Mouse (Mus musculus): Measurements from ENCODE around the gene Krt16.
A peak's percentile ranks its signal among the peaks of the same experiment; 100 is the strongest.

Gene Krt16

DNA sequence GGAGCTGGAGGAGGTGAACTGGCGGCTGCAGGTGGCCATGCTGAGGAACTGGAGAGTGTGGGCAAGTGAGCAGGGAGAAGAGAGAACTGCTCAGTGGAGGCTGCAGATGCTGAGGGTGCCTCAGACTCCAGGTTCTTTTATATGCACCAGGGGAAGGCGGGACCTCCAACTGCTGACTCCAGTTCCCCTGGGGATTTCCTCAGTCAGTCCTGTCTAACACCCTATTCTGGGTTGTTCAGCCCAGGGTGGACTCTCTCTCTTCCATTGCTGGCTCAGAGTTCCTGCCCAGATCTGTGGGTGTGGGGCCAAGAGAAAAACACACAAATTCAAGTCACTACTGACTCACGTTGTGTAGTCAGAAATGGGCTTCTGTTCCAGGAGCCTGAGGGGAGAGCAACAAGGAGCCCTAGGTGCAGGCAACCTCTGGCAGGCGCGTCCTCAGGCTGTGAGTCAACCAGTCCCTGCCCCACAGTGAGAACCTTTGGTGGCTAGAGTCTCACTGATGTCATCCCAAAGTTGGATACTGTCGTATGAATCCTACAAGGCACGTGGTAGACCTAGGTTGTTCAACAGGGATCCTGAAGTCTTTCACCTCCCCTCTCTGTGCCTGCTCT is at the start of gene Krt16:
TSS of gene Krt16 (minus strand) at position 51 of the 614 bp plus-strand sequence.
- DNase-seq (ENCODE audit: inconsistent ontology term): no peak

DNA sequence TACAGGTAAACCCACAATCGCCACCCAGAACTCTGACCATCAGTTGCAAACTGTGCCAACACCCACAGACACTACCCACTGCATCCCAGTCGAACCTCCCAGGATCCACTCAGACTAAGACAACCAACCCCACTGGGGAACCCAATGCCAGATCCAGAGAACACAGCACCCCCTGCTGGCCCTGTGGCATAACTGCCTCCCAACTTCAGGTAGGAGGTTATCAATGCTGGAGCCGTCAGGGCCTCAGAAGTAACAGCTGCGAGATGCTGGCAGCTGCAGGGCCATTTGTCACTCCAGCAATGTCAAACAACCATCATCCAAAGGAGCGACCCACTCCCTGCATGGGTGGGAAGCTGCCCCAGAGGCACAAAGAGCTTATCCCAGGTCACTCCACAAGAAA is 49.1 kb upstream of the Krt16 start:
- no peak for DNase-seq (ENCODE audit: inconsistent ontology term)

DNA sequence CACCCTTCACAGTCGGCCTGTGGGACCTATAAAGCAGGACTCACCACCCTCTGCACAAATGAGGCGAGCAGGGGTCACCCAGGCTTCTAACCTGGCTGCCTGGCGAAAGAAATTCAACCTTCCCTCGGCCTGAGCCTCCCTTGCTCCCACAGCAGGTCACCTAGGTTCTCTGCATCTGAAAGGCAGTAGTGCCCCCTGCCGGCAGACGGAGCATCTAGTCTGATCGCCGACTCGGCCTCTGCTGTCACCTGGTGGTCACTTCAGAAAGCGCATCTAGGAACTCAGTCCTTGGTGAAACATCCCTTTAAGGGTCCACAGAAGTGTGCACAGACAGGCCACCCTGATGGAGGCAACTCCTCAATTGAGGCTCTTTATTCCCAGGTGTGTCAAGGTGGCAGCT is 46.6 kb upstream of the Krt16 start:
- peak; percentile 71 for DNase-seq (ENCODE audit: inconsistent ontology term)

DNA sequence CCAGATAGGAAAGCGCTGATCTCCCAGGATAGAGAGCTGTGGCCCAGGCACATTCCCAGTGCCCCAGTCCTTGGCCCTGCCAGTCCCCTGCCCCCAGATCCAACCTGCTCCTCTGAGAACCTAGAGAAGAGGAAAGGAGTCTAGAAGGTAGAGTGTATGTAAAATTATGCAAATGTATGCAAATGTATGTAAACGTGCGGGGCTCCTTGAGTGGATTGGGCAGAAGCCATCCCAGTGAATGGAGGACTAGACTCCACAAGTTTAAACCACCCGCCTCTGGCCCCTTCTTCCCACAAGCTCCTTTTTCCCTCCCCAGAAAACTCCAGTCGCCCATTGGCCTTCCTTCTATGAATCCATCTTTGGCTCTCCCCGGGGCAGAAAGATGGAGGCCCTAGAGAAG is 44.2 kb upstream of the Krt16 start:
- no peak for DNase-seq (ENCODE audit: inconsistent ontology term)

DNA sequence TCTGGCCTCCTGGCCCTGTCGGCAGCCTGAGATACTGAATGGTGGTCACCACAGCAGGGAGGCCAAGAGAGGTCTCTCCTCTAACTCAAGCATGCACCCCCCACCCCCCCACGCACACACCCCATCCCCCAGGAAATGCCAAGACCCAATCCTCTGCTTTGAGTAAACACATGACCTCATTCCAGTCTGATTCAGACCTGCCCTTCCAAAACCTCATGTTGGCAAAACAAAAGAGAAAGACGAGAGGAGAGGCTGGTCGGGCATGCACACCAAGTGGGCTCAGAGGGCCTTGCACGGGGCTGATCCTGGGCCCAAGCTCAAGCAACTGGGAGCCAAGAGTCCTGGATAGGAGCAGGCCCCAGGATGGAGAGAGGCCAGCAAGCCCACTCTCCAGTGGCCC is 41.5 kb upstream of the Krt16 start:
- peak; percentile 63 for DNase-seq (ENCODE audit: inconsistent ontology term)

DNA sequence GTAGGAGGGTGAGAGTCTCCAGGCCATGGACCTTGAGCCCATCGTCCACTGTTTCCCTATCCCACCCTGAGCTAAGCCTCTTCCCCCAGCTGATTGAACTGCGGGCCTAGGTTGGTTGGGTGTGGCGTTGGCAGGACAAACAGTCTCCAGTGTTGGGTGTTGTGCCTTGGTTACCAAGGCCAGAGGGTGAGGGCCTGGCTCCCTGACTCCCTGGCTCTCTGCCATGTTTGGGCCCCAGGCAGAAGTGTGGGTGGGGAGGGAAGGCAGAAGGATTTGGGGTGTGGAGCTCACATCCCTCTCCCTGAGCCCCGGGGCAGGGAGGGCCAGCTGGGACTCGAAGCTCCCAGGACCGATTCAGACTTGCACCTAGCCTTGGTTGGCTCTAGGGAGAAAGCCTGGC is 40.2 kb upstream of the Krt16 start:
- DNase-seq (ENCODE audit: inconsistent ontology term): peak; percentile 22

DNA sequence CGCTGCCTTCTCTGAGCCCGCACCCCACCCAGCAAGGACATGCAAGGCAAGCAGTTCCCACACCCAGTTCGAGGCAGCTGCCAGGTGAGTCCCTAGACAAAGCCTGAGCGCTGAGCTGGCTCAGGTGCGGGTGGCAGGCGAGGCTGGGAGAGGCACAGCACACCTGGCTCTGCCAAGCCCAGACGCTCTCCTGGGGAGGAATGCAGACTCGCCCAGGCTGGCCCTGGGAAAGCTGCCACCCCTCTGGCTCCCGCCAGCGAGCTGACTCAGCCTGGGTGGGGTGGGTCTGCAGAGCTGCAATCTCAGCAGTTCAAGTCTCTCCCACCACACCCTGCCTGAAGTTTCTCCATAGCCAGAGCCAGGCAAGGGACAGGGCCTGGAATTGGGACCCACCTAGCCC is 38.3 kb upstream of the Krt16 start:
- DNase-seq (ENCODE audit: inconsistent ontology term): peak; percentile 76

DNA sequence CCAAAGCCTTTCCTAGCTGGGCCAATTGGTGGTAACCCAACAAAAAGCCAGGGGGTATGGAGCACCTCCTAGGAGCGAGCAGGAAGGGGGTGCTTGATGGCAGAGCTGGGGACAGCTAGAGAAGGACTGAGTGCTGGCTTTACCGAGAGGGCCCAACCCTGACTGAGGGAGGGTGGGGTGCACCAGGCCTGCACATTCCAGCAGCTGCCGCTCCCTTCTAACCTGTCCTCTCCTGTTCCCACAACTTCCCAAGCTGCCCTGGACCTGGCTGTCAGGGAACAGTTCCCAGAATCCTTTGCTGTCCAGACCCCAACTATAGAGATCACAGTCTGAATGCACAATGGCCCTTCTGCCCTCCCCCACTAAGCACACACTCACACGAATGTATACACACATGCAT is 36.3 kb upstream of the Krt16 start:
- no peak for DNase-seq (ENCODE audit: inconsistent ontology term)

DNA sequence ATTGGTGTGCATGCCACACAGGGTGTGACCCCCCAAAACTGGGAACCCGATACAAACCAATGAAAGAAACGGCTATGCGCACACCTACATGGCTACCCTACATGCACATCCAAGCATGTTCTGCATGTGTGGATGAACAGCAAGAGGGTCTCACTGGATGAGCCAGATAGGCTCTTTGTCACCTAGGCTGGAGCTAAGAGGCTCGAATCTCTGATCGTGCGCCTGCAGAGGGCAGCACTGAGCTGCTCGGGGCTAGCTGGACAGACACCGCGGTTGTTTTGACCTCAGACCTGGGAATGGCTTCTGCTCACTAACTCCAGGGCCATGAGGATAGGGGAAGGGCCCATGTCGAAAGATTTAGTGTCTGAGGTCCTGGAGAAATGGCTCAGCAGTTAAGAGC is 33.8 kb upstream of the Krt16 start:
- peak; percentile 52 for DNase-seq (ENCODE audit: inconsistent ontology term)

DNA sequence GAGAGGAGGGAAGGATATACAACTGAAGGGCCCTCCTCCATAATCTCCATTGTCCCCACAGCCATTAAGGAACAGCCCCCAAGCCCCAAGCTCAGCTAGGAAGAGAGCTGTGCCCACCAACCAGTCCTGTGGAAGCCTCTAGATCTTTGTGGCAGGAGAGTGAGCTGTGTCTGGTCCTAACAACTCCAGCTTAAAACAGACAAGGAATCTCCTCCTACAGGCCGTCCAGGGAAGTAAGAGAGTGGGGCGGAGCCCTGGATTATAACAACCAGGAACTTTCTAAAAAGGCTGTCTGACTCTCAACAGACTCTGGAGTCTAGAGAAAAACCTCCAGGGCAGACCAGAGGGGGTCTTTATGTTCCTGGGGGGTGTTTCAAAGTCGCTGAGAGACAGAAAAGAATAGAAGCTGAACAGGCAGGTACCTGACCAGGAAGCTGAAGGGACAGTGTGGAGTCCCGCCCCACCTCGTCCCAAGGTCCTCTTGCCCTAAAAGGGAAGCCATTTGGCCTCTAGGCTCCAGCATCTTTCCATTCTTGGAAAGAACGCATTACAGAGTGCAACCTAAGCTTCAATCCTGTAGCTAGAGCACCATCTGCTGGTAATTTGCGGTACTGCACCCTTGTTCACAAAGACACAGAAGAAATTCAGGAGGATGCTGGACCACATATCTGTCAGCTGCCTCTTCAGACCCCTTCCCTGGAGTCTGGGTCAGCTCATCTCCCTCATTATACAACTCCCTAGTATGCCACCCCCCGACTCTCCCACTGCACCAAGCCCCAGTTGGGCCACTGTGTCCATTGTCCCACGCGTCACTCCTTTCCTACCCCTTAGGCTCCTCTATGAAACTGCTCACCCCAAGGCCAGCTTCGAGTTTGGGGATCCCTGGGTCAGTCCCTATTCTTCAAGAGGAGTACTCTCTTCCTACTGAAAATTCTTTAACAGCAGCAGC is 33.2 kb upstream of the Krt16 start:
- DNase-seq (ENCODE audit: inconsistent ontology term): peak; percentile 60

DNA sequence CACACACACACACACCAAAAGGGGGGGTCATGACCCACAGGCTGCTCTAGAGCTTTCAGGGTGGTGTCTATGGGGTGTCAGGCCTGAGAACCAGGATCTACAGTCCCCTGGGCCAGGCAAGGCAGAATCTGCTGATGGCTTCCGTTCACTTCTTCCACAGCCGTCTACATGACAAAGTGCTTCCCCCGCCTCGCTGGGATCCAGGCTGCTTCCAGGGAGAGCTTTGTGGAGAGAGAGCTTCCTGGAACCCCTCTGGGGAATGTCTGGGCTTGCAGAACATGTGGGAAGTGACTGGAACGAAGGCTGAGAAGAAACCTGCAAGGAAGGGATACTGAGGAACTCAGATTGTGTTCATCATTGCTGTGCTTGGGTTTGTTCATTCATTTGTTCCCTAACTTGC is 30.1 kb upstream of the Krt16 start:
- DNase-seq (ENCODE audit: inconsistent ontology term): no peak

DNA sequence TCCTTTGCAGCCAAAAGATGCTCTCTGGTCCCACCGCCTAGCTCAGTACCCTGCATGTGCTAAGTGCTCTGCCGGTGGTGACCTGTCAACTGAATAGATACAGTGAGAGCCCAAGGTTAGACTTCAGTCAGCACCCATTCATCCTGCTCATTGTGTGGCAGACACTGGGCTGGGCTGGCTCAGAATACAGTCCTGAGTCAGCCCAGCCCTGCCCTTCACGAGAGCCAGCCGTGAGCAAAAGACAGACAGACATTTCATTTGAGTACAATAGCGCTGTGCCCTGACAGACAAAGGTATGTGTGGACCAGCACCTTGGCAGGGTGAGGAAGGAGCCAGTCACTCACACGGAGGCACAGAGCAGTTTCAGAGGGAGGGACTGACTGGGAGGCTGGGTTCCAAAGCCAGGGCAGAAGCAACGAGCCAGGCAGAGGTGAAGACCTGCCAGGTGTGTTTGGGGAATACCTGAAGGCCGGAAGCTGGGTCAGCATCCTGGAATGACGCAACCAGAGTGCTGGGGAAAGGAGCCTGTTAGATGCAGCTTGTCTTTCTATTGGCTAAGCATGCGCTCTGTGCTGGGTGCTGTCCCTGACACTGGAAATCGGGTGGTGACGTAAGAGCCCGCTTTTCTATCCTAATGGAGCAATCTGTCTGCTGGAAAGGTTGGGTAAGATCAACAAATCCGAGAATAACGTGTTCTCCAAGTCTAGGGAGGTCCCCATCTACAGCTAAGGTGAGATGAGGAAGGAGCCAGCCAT is 29.2 kb upstream of the Krt16 start:
- DNase-seq (ENCODE audit: inconsistent ontology term): no peak

DNA sequence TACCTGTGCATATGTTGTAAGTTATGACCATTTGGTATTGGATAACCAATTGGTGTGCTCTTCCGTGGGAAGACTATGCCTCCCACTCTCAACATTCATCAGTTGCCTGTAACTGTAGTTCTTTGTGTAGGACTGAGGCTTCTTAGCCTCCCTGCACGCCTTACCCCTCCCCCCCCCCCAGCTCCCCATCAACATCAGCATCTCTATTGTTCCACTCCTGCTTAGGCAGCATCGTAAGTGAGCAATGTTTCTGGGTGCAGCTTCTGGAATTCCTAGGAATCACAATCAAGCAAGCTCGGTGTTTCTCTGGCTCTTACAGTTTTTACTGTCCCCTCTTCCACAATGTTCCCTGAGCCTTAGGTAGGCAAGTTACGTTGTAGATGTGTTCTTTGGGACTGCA is 26.8 kb upstream of the Krt16 start:
- DNase-seq (ENCODE audit: inconsistent ontology term): no peak

DNA sequence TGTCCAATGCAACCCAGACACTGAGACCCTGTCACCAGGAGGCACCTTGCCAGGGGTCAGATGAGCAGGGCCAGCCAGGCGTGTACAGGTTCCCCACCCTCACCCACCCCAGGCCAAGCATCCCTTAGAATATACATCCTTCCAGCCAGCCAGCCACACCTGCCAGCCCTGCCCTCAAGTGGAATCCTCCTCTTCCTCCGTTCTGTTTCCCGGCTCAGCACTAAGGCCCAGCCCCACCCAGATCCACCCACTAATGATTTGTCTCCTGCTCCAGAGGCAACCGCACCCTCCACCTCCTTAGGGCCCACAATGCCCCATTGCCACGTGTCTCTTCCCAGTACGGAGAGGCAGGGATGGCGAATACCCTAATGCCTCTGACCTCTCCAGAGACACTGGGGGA is 26.0 kb upstream of the Krt16 start:
- no peak for DNase-seq (ENCODE audit: inconsistent ontology term)

DNA sequence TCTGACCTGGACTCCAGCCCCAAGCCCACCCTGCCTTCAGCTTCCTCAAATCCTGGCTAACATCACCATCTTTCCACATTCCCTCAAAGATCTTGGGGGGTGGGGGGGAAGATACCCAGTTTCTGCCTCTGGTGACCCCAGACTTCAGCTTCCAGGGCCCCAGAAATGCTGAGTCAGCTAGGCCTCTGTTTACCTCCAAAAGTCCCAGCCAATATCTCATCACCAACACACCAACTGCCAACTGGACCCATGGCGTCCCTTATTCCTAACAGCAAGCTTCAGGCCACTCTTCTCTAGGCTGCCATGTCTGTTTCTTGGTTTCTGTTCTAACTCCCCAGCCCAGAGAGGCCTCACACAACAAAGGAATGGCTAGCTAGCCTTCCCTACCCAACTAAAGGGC is 23.2 kb upstream of the Krt16 start:
- DNase-seq (ENCODE audit: inconsistent ontology term): no peak

DNA sequence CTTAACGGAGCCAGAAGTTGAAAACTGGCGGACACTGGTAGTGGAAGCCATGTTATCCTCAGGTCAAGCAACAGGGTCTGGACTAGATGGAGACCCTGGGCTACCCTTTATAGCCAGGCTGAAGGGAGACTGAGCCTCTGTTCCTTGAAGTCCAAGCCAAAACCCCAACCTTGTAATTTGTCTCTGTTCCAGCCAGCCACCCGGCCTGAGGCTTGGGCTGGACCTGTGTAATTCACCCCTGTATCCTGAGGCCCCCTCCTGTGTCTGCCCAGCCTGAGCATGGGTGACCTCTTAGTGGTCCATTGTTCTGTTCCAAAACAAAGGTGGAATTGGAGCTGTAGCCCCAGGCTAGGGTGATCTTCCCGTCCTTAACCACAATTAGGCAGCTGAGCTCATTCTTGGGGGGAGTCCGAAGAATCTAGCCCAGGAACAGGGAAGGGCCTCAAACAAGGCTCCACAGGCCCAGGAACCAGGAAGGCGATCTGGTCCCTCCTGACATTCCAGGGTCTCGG is 21.2 kb upstream of the Krt16 start, which contains the start of gene Krt42:
TSS of gene Krt42 (minus strand) at position 51 of the 512 bp plus-strand sequence.
- no peak for DNase-seq (ENCODE audit: inconsistent ontology term)

DNA sequence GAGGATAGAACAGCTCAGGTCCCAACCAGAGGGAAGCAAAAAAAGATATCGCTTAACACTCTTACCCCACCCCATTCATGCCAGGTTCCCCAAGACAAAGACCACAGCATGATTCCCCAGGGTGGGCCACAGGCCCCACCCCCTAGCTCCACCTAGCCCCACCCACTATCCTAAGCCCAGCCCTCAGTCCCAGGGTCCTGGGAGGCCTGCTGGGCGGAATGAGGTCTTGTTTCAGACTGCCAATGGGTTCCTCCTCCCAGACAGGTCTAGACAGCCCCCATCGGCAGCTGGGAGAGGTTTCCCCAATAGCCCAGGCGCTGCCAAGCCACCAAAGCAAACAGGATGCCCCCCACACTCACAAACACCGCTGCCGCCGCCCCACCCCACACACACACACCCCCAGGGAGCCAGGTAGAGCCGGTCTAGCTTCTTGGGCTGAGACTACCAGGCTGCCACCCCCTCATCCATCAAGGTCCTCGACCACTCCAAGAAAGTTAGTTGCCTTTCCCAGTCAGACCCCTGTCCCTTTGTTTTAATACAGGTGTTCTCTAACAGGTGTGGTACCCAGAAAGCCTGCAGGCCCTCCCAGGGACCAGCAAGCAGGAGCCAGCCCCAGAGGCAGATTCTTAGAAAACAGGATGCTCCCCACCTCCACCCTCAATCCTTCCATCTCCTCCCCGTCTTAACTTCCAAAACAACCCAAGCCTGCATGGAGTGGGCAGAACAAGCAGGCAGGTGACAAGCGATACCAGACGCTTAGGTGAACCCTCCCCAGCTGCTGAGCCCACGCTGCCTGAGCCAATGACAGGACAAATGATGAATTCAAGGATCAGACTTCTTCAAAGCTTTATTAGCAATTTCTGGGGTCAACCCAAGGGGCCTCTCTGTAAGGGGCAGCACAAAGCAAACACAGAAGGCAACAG is 13.6 kb upstream of the Krt16 start:
- DNase-seq (ENCODE audit: inconsistent ontology term): no peak

DNA sequence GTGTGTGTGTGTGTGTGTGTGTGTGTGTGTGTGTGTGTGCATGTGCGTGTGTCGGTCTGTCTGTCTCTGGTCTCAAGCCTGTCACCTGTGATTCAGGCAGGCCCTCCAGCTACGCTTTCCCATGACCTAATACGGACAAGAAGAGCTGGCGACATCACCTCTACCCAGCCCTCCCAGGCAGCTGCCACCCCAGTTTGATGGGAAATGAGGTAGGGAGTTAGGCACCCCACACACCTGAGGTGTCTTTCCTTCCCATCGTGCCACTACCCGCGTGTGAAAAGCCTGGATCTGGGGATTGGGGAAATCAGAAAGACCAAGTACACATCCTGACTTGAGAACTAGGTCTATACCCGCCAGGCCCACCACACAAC is 12.5 kb upstream of the Krt16 start:
- DNase-seq (ENCODE audit: inconsistent ontology term): no peak

DNA sequence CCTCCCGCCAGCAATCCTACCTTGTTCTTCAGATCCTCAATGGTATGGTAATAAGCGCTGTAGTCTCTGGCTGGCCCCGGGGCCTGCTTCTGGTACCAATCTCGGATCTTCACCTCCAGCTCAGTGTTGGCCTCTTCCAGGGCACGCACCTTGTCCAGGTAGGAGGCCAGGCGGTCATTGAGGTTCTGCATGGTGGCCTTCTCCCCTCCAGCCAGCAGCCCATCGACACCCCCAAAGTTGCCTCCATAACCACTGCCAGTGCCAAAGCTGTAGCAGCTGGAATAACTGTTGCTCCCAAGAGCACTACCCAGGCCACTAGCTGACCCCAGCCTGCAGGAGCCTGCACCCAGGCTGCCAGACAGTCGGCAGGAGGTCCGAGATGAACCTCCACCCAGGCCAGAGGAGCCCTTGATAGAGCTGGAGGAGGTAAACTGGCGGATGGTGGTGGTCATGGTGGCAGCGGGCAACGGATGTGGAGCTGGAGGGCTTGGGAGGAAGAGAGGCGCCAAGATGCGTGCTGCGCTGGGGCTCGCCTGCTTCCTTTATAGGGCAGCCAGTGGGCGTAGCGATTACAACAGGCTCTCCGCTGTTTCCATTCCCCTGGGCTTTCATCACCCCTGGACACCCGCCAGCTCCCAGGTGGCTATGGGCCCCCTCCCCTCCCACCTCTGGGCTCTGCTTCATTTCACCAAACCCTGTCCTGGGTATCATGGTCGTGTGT is 12.0 kb upstream of the Krt16 start, which contains the start of gene Krt17:
TSS of gene Krt17 (minus strand) at position 516 of the 721 bp plus-strand sequence.
- DNase-seq (ENCODE audit: inconsistent ontology term): no peak

DNA sequence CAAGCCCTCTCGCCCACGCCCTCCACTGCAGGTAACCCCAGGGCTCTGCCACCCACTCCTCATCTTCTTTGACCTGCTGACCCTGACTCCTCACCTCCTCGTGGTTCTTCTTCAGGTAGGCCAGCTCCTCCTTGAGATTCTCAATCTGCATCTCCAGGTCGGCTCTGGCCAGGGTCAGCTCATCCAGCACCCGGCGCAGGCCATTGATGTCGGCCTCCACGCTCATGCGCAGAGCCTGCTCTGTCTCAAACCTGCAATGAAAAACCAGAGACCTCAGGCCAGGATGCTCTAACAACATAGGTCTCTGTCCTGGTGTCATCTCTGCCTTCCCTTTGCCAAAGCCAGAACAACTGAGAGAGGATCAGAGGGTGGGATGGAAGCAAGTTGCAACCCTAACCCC is 10.4 kb upstream of the Krt16 start:
- DNase-seq (ENCODE audit: inconsistent ontology term): no peak

Measured in Muller cell, postnatal 12 days (primary cell).